Comparison of ENCODE assay signal across 14 mouse cellular contexts in genomic region chr4:153758323-153758722, GRCm38 (mm10).
"Had no signal": no experiment of that assay in that cellular context is flagged by ENCODE, and none has a peak within 500 bp of the region (broad histone marks: within the 10 kb centered on the region; RNA-seq: fewer than 3 reads in every experiment).

No protein-coding gene starts in this region.

- ATAC-seq: intestine, embryonic 15.5 days had no signal

- H3K9ac ChIP-seq: intestine, embryonic 15.5 days; limb, embryonic 13.5 days; liver, embryonic 13.5 days; neural tube, embryonic 12.5 days; stomach, embryonic 15.5 days had no signal

- H3K9me3 ChIP-seq: intestine, embryonic 15.5 days; limb, embryonic 13.5 days; neural tube, embryonic 12.5 days; stomach, embryonic 15.5 days had no signal

- H3K4me2 ChIP-seq: intestine, embryonic 15.5 days; limb, embryonic 13.5 days; liver, embryonic 13.5 days; midbrain, embryonic 11.5 days; neural tube, embryonic 12.5 days; stomach, embryonic 15.5 days had no signal

- H3K4me3 ChIP-seq: intestine, embryonic 15.5 days; limb, embryonic 13.5 days; liver, embryonic 13.5 days; neural tube, embryonic 12.5 days; stomach, embryonic 15.5 days had no signal

- DNase-seq: kidney, adult 11 months; liver, embryonic 13.5 days; lung, adult 2 months; lung, postnatal 14 days; lung, postnatal 4 days; midbrain, embryonic 14.5 days; right cerebral cortex, postnatal 25 days; spleen, adult 18-20 months; thymus, postnatal 25 days had no signal

- H3K27me3 ChIP-seq: intestine, embryonic 15.5 days; limb, embryonic 13.5 days; liver, embryonic 13.5 days; neural tube, embryonic 12.5 days; stomach, embryonic 15.5 days had no signal

- H3K27ac ChIP-seq: intestine, embryonic 15.5 days; limb, embryonic 13.5 days; liver, embryonic 13.5 days; neural tube, embryonic 12.5 days; stomach, embryonic 15.5 days had no signal

- H3K36me3 ChIP-seq: intestine, embryonic 15.5 days; limb, embryonic 13.5 days; liver, embryonic 13.5 days; neural tube, embryonic 12.5 days; stomach, embryonic 15.5 days had no signal

- H3K4me1 ChIP-seq: intestine, embryonic 15.5 days; limb, embryonic 13.5 days; liver, embryonic 13.5 days; stomach, embryonic 15.5 days had no signal
